Mouse (Mus musculus) gonadal fat pad, adult 2 months (tissue): ENCODE measurements at regions not wholly inside any gene's neighbourhood (a gene's known extent, or its start where the extent isn't known, plus 50 kb on each side); places are given as distances from the start of the nearest gene placed in this dataset.

Experiments
- DNase-seq: peaks from one replicate; pipeline ENCODE4 v3.0.0-alpha.2; 2012; ENCODE audit warnings: low read depth

- DNase-seq, result no peak
Observed at GRCm38 (mm10) chr19:21913005-21913670, 135.0 kb downstream of the Cemip2 start.

GRCm38 (mm10) chr19:21913748-21914611 lies 135.8 kb downstream of the Cemip2 start:
- DNase-seq, result no peak

- no peak for DNase-seq
Observed at GRCm38 (mm10) chr19:21914658-21915057, 136.5 kb downstream of the Cemip2 start.

DNA sequence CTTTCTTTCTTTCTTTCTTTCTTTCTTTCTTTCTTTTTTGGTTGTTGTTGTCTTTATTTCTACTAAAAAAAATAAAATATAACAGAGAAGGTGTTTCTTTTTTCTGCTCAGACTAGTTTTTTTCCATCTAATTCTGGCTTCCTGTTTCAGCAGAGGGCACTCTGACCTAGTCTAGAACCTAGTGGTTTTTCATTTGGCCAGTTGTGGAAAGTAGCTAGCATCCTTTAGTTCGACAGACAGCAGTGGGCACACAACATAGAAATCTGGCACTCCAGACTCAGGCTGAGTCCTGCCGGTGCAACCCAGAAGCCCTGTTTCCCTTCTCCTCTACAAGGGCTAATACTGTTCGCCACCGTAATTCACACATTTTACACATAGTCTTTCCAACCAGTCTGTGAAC lies 140.0 kb downstream of the Cemip2 start:
- DNase-seq, result no peak

DNA sequence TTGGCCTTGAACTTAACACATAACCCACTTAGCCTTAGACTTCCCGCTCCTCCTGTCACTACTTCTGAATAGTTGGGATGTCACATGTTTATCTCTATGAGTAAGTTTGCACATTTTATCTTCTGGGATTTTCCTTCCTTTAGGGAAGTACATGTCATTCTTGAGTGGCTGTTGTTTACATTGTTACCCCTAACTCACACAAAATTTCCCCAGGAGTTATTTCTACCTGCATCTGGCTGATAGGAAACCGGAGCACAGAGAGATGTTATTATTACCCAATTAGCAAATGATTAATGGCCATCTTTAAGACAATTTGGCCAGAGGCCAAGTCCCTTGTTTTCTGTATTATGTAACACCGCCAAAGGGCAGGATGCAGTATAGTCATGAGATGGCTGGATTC lies 140.9 kb downstream of the Cemip2 start:
- no peak for DNase-seq

DNA sequence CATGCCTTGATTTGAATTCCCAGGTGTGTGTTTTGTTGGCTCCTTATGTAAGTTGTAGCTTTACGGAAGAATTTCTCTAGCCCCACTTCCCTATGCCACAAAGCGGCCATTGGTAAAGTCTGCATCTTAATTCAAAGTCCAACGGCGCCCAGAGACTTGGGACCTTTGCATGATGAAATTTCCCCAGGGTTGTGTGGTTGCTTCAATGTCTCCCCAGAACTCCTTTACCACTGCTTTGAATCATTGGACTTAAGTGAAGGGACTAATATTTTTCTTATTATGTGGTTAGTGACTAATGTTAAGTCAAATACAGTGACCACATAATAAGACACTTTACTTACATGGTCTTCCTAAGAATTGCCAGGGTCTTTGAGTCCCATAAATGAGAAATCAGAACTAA lies 162.0 kb downstream of the Cemip2 start:
- no peak for DNase-seq

DNA sequence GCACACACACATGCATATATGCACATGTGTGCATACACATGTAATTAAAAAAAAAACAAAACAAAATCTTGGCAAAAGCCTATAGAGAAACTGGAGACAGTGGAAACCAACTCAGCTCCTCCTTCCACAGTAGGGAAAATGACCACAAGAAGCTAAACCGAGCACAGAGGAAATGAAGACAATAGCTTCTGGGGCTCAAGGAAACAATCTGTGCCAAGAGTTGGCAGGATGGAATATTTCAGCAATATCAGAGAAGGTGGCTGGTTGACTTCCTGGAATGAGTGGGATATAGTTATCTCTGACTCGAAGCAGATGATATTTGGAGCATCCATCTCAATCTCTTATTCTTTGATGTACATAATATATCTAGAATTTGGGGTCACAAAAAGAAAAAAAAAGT lies 163.6 kb downstream of the Cemip2 start:
- no peak for DNase-seq

DNA sequence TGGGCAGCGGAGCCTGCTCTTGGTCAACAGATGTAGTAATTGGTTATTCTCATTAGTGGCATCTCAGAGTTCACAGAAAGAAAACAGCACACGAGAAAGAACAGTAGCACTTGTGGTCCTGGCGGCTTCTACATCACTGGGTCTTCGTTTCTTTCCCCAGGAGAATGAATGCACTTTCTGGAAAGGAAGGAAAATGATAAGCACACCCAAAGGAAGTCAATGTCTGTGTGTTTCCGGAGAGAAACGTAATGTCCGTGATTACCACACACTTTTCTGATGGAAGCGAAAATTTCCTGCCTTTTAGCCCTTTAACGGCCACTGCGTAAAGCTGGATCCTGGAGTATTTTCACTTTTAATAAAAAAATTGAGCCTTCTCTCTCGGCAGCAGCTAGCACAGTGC lies 164.1 kb downstream of the Cemip2 start:
- no peak for DNase-seq

DNA sequence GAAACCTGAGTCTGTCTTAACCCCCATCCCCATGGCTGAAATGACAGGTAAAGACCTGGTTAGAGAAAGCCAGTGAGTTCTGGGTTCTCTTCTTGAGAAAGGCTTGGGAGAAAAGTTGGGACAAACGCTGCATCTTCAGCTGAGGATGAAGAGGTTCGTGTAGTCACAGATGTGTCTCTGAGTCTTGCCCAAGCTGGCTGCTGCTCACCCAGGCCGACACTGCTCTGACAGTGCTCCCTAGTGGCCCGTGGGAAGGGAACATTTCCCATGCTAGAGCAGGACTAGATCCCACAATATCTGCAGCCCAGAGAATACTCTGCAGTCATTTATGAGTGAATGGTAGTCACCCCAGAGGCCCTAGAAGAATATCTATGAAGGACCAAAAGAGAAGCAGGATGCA lies 165.3 kb downstream of the Cemip2 start:
- no peak for DNase-seq

GRCm38 (mm10) chr19:21946262-21946922 lies 168.2 kb downstream of the Cemip2 start:
- no peak for DNase-seq

- DNase-seq, result no peak
Observed at GRCm38 (mm10) chr19:21948030-21948429, 169.9 kb downstream of the Cemip2 start.

DNA sequence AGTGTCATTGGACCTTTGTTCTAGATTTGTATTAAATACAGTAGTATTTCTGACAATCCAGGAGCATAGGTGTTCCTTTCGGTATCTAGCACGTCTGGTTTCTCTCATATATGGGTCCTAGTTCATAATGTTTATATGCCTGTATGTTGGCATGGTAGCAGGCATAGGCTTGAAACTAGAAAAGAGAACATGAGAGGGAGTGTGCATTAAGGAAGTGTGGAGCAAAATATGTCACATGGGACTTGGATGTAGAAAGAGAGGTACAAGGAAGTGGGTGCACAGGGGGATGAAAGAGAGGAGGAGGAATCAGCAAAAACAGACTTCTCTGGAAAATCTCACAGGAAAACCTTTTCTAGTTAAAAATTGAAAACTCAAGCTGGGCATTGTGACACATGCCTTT lies 176.2 kb upstream of the Trpm3 start:
- DNase-seq, result no peak

- no peak for DNase-seq
Observed at GRCm38 (mm10) chr19:21989857-21990256, 149.0 kb upstream of the Trpm3 start.

- DNase-seq, result peak; percentile 67
Observed at GRCm38 (mm10) chr19:21990970-21991369, 147.9 kb upstream of the Trpm3 start.

DNA sequence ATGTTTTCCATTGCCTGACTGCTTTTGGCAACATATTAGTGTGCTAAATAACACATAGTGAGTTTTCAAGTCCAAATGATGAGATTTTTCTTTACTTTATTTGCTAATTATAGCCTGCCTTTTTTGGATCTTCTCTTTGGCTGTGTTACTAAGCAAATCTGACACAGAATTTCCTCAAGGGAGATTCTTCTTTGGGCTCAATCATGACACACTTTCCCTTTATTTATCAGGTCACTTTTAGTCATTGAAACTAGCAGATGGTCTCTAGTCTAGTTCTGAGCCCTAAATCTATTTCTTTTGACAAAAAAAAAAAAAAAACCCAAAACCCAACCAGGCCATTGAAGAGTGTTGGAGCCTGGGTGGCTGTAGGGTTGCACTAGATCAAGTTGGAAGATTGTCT lies 147.4 kb upstream of the Trpm3 start:
- DNase-seq, result no peak

DNA sequence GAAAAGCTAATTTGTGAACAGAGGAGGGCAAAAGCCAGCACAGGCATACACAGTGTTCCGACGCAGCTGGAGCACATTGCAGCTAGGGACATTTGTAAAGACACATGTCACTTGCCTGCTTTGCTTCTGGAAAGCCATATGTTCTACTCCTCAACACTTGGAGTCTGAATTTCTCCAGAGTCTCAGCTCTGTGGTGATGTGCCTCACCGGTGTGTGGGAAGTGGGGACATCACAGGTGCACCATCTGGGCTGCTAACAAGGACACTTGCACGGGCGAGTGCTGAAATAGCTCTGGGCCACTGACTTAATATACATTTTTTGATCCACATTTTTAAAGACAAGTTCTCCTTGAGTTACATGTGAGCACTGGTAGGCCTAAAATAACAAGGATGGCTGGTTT lies 139.2 kb upstream of the Trpm3 start:
- no peak for DNase-seq

DNA sequence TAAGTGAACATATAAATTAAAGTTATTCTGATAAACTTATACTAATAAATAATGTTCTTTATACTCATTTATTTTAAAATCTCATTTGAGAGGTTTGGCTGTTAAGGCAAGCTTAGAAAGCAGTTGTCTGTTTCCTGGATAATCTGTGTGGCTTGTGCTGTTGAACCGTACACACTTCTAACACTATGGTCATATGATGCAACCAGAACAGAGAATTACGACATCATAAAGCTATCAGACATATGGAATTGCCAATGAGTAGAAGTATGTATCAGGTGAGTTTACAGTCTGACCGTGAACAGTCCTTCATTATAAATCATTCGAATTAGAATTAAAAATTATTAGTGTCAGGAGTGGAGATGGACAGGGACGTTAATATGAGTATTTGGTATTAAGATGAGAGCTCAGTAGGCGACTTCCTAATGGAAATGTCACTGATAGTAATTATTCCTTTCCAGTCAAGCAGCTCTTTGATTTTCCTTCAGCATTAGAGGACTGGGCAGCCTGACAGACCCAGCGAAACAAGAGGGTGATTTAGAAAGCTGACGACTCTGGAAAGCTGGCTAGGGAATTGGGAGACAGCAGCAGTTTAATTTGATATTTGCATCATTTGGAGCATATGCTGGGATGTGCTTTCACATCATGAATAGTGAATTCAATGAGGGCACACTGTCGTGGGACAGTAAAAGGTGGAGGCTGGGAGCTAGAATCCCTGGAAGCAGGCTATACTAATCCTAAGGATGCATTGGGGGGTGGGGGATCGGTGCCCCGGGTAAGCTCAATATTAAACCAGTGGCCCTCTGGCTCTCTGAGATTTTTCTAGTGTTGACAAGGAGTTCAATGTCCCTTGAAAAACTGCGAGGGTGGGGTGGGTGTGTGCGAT lies 130.6 kb upstream of the Trpm3 start:
- no peak for DNase-seq

- no peak for DNase-seq
Observed at GRCm38 (mm10) chr19:22010239-22010638, 128.6 kb upstream of the Trpm3 start.

DNA sequence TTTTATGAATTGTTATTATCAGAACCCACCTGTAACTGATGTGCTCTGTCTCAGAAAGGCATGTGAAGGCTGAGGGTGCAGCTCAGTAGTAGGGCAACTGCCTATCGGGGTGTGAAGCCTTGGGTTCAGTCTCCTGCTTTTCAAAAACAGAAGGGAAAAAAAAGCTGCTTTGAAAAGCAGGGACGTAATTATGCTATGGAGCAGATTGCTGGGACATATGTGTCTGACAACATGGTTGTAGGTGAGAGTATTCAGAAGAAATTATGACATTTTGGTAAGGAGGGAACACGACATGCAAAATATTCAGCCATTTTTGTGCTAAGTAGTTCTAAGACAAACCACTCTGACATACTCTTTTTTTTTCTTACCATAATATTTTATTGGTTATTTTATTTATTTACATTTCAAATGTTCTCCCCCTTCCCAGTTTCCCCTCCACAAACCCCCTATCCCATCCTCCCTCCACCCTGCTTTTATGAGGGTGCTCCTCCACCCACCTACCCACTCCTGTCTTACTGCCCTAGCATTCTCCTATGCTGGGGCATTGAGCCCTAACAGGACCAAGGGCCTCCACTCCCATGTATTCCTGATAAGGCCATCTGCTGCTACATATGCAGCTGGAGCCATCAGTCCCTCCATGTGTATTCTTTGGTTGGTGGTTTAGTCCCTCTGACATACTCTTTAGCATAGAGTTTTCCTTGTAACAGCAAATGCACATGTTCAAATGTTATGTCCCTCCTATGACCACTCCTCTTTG lies 122.8 kb upstream of the Trpm3 start:
- DNase-seq, result no peak

GRCm38 (mm10) chr19:22017425-22017824 lies 121.4 kb upstream of the Trpm3 start:
- no peak for DNase-seq

- DNase-seq, result no peak
Observed at GRCm38 (mm10) chr19:22027577-22027976, 111.3 kb upstream of the Trpm3 start.
